Mouse (Mus musculus): ENCODE measurements around the gene Rdh1.

GRCm38 (mm10) chr10:127800891-127801290, 41.4 kb downstream of the Rdh1 start, which contains the start of gene Rdh16:
- TF ChIP-seq CTCF (IDR thresholded peaks at IDR 0.05) (no peak), EP300 (IDR thresholded peaks at IDR 0.05) (no peak)

Data from lung, postnatal 0 days (tissue).